Mouse (Mus musculus): Measurements from ENCODE around the gene Pxn.
A peak's percentile ranks its signal among the peaks of the same experiment; 100 is the strongest.
"Not testable (repeated sequence)": the region's sequence is repeated elsewhere in the genome, so short reads cannot be mapped to it uniquely, and the experiment has no call there.

The Pxn gene

GRCm38 (mm10) chr5:115553801-115554420, 47.4 kb downstream of the Pxn start:
- DNase-seq (ENCODE audit: low spot score) = no peak

GRCm38 (mm10) chr5:115554536-115555291, 48.2 kb downstream of the Pxn start:
- no peak for DNase-seq (ENCODE audit: low spot score)

GRCm38 (mm10) chr5:115556217-115556616, 49.7 kb downstream of the Pxn start:
- DNase-seq (ENCODE audit: low spot score) = no peak

GRCm38 (mm10) chr5:115558182-115558794, 51.8 kb downstream of the Pxn start:
- no peak for DNase-seq (ENCODE audit: low spot score)

GRCm38 (mm10) chr5:115559237-115560101, 53.0 kb downstream of the Pxn start, which contains the start of gene Rplp0:
Gene Rplp0 (plus strand): TSS chr5:115559467.
- peak; percentile 99 for DNase-seq (ENCODE audit: low spot score)

GRCm38 (mm10) chr5:115560336-115560905, 53.9 kb downstream of the Pxn start:
- no peak for DNase-seq (ENCODE audit: low spot score)

GRCm38 (mm10) chr5:115563771-115564585, 57.5 kb downstream of the Pxn start:
- DNase-seq (ENCODE audit: low spot score) = no peak

GRCm38 (mm10) chr5:115564737-115565393, 58.4 kb downstream of the Pxn start, which contains the start of gene Gcn1l1:
Gene Gcn1l1 (plus strand): TSS chr5:115565254.
- DNase-seq (ENCODE audit: low spot score) = peak; percentile 69

- no peak for DNase-seq (ENCODE audit: low spot score)
These were observed 58.9 kb downstream of the Pxn start for GRCm38 (mm10) chr5:115565403-115565802.

GRCm38 (mm10) chr5:115568681-115569080, 62.2 kb downstream of the Pxn start:
- no peak for DNase-seq (ENCODE audit: low spot score)

GRCm38 (mm10) chr5:115569308-115569707, 62.8 kb downstream of the Pxn start:
- no peak for DNase-seq (ENCODE audit: low spot score)

- no peak for DNase-seq (ENCODE audit: low spot score)
These were observed 63.2 kb downstream of the Pxn start for GRCm38 (mm10) chr5:115569721-115570120.

GRCm38 (mm10) chr5:115571086-115571485, 64.6 kb downstream of the Pxn start:
- no peak for DNase-seq (ENCODE audit: low spot score)

GRCm38 (mm10) chr5:115572679-115573535, 66.4 kb downstream of the Pxn start:
- no peak for DNase-seq (ENCODE audit: low spot score)

- no peak for DNase-seq (ENCODE audit: low spot score)
These were observed 68.5 kb downstream of the Pxn start for GRCm38 (mm10) chr5:115574992-115575391.

GRCm38 (mm10) chr5:115577686-115578085, 71.2 kb downstream of the Pxn start:
- not testable (repeated sequence) for DNase-seq (ENCODE audit: low spot score)

GRCm38 (mm10) chr5:115578922-115579321, 72.4 kb downstream of the Pxn start:
- no peak for DNase-seq (ENCODE audit: low spot score)

GRCm38 (mm10) chr5:115579363-115579762, 72.9 kb downstream of the Pxn start:
- no peak for DNase-seq (ENCODE audit: low spot score)
